Mouse (Mus musculus): Measurements from ENCODE around the gene Dgke. TPM values are rescaled to one million over a fixed set of nuclear protein-coding genes. Genes with fewer than 3 reads are reported as not detected.
"Not testable (repeated sequence)": the region's sequence is repeated elsewhere in the genome, so short reads cannot be mapped to it uniquely, and the experiment has no call there.

The Dgke gene
- polyA plus RNA-seq, 1 experiment from 2014 or later, result 4.3 TPM

DNA sequence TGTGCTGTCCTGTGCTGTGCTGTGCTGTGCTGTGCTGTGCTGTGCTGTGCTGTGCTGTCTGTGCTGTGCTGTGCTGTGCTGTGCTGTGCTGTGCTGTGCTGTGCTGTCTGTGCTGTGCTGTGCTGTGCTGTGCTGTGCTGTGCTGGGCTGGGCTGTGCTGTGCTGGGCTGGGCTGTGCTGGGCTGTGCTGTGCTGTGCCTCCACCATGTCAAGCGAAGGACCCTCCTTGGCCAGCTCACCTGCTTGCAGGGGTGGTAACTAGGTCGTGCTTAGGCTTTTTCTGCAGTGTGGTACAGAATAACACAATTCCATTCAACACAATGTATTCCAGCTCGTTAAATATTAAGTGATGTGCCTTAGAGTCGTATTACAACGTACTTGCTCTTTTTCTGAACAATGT is 15.3 kb upstream of the Dgke start:
- not testable (repeated sequence) for H3K27ac ChIP-seq (ENCODE audit: low read depth); H3K4me2 ChIP-seq (ENCODE audit: low read length); H3K9me3 ChIP-seq (ENCODE audit: control insufficient read depth, low read length); H3K36me3 ChIP-seq (ENCODE audit: control insufficient read depth, insufficient read depth, low read length); ATAC-seq (replicated peaks; ENCODE audit: low FRiP score, low TSS enrichment, low read depth); H3K27me3 ChIP-seq (replicated peaks; ENCODE audit: control insufficient read depth, insufficient read depth, low read length); H3K4me3 ChIP-seq (ENCODE audit: low read depth, low read length); DNase-seq (ENCODE audit: low spot score); H3K9ac ChIP-seq (ENCODE audit: low read length); H3K4me1 ChIP-seq (replicated peaks; ENCODE audit: control insufficient read depth, insufficient read depth, low read length)
- WGBS, result 63% methylated on average over 5 of the region's 5 CpGs

DNA sequence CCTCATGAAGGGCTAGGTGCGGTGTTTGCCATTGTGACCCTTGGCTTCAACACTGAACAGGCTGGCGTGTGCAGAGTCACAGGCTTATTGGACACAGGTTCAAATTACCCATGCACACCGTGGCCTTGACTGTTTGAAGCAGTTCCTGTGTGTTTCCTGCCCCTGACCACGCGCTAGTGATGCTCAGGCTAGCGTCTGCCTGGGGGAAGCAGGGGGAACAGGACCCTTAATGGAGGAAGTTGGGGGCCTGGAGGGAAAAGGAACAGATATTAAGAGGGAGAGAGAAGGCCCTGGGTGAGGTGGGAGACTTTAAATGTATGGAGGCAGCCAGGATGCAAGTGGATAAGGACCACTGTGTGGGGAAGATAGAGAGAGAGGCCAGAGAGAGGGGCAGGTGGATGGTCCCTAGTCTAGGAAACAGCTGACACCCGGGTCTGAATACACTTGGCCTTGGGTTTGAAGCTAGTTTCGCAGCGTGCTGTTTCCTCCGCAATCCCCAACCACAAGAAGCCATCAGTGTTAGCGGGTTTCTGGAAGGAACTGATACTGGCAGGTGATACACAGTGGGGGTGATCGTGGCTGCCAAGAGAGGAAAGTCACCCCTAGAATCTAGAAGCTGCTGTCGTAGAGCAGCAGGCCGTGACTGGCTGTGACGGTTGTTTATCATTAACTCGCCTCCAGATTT is 12.5 kb upstream of the Dgke start:
- H3K27ac ChIP-seq (ENCODE audit: low read depth), result no peak overlapping the region
- no peak overlapping the region for H3K9ac ChIP-seq (ENCODE audit: low read length)
- no peaks in the 10 kb centered on the region for H3K27me3 ChIP-seq (replicated peaks; ENCODE audit: control insufficient read depth, insufficient read depth, low read length)
- H3K9me3 ChIP-seq (ENCODE audit: control insufficient read depth, low read length), result no peaks in the 10 kb centered on the region
- no peak for DNase-seq (ENCODE audit: low spot score)
- 79% methylated on average over 16 of the region's 16 CpGs for WGBS
- no peaks in the 10 kb centered on the region for H3K36me3 ChIP-seq (ENCODE audit: control insufficient read depth, insufficient read depth, low read length)
- H3K4me2 ChIP-seq (ENCODE audit: low read length), result no peak overlapping the region
- no peak overlapping the region for H3K4me3 ChIP-seq (ENCODE audit: low read depth, low read length)
- ATAC-seq (replicated peaks; ENCODE audit: low FRiP score, low TSS enrichment, low read depth), result no peak
- H3K4me1 ChIP-seq (replicated peaks; ENCODE audit: control insufficient read depth, insufficient read depth, low read length), result no peaks in the 10 kb centered on the region

DNA sequence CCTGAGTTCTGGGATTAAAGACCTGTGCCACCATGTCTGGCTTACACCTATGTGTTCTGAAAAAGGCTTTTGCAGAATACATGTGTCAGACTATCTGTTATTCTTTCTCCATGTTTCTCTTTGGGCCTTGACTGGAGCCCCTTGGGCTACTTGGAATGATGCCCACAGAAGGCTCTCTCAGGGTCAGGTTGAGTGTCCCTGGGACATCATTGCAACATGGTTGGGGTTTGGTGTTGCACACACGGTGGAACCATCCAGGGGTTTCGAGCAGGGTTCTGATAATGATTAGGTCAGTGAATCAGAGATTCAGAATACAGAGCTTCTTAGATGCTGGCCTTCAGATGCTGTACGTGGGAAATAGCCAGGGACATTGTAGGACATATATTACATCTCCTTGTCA is 11.7 kb upstream of the Dgke start:
- Histone ChIP-seq H3K9ac (ENCODE audit: low read length) (no peak overlapping the region), H3K4me3 (ENCODE audit: low read depth, low read length) (no peak overlapping the region), H3K27me3 (replicated peaks; ENCODE audit: control insufficient read depth, insufficient read depth, low read length) (no peaks in the 10 kb centered on the region), H3K27ac (ENCODE audit: low read depth) (no peak overlapping the region), H3K9me3 (ENCODE audit: control insufficient read depth, low read length) (no peaks in the 10 kb centered on the region), H3K4me2 (ENCODE audit: low read length) (no peak overlapping the region), H3K36me3 (ENCODE audit: control insufficient read depth, insufficient read depth, low read length) (no peaks in the 10 kb centered on the region), H3K4me1 (replicated peaks; ENCODE audit: control insufficient read depth, insufficient read depth, low read length) (no peaks in the 10 kb centered on the region)
- no peak for DNase-seq (ENCODE audit: low spot score)
- 92% methylated on average over 3 of the region's 3 CpGs for WGBS
- no peak for ATAC-seq (replicated peaks; ENCODE audit: low FRiP score, low TSS enrichment, low read depth)

DNA sequence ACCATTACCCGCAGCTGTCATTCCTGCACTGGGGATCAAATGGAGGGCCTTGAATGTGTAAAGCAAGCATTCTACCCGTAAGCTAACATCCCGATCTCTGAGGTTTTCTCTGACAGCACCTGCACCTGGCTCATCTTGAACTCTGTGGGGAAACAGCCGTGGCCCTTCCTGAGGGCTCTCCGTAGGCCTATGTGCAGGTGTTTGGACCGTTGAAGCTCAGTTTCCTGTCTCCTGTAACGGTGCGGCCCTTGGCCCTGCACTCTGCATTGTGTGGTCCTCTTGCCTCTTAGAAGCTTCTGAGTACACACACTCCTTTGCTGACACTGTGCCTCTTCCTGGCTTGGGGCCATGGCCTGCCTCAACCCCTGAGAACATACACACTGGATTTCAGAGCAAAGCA is 11.0 kb upstream of the Dgke start:
- Histone ChIP-seq H3K9me3 (ENCODE audit: control insufficient read depth, low read length) (no peaks in the 10 kb centered on the region), H3K27me3 (replicated peaks; ENCODE audit: control insufficient read depth, insufficient read depth, low read length) (no peaks in the 10 kb centered on the region), H3K36me3 (ENCODE audit: control insufficient read depth, insufficient read depth, low read length) (no peaks in the 10 kb centered on the region), H3K27ac (ENCODE audit: low read depth) (no peak overlapping the region), H3K4me1 (replicated peaks; ENCODE audit: control insufficient read depth, insufficient read depth, low read length) (no peaks in the 10 kb centered on the region), H3K4me2 (ENCODE audit: low read length) (no peak overlapping the region), H3K4me3 (ENCODE audit: low read depth, low read length) (no peak overlapping the region), H3K9ac (ENCODE audit: low read length) (no peak overlapping the region)
- DNase-seq (ENCODE audit: low spot score), result no peak
- 78% methylated on average over 8 of the region's 8 CpGs for WGBS
- no peak for ATAC-seq (replicated peaks; ENCODE audit: low FRiP score, low TSS enrichment, low read depth)

DNA sequence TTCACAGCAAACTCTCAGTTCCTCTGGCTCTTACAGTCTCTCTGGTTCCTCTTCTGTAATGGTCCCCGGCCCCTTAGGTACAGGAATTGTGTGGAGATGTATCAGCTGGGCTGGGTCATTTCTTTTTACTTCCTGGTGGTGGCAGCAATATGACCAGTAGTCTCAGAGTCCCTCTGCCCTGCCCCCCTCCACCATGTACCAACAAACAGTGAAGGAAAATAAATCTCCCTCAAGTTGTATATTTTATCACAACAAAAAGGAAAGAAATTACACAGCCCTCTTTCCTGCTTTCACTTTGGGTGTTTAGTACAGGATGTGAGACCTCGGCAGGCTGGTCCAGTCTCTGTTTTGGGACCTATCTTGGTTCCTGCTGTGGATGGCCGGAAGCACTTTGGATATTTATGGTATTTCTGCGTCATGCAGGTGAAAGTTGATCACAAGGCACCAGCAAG is 9.7 kb upstream of the Dgke start:
- no peak overlapping the region for H3K9ac ChIP-seq (ENCODE audit: low read length)
- no peak overlapping the region for H3K4me3 ChIP-seq (ENCODE audit: low read depth, low read length)
- DNase-seq (ENCODE audit: low spot score) (no peak), ATAC-seq (replicated peaks; ENCODE audit: low FRiP score, low TSS enrichment, low read depth) (no peak)
- no peaks in the 10 kb centered on the region for H3K27me3 ChIP-seq (replicated peaks; ENCODE audit: control insufficient read depth, insufficient read depth, low read length)
- WGBS, result 53% methylated on average over 4 of the region's 4 CpGs
- no peaks in the 10 kb centered on the region for H3K9me3 ChIP-seq (ENCODE audit: control insufficient read depth, low read length)
- no peak overlapping the region for H3K4me2 ChIP-seq (ENCODE audit: low read length)
- no peak overlapping the region for H3K27ac ChIP-seq (ENCODE audit: low read depth)
- no peaks in the 10 kb centered on the region for H3K36me3 ChIP-seq (ENCODE audit: control insufficient read depth, insufficient read depth, low read length)
- no peaks in the 10 kb centered on the region for H3K4me1 ChIP-seq (replicated peaks; ENCODE audit: control insufficient read depth, insufficient read depth, low read length)

DNA sequence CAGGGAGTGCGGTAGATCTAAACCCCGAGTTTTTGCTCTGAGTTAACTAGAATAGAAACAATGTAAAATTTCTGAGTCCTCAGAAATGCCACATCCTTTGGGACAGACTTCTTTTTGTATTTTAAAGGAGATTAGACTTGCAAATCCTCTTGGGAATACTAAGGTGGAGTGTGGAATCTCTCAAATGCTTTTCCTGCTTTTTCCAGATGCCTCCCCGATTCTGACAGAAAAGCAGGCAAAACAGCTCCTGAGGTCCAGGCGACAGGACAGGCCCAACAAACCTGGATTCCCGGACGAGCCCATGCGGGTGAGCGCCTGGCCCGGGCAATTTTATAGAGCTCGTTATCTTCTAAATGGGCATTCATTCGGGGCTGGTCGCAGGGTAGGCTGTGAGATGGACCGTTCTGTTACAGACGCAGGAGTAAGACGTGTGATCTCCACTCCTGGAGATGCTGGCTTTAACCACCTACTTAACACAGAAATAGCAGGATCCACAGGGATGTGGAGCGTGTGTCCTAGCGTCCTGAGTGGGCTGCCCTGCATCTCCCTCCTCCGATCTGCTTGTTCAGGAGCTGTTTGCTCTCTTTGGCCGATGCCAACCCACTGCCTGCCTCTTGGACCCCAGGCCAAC is 8.2 kb upstream of the Dgke start:
- no peak overlapping the region for H3K4me2 ChIP-seq (ENCODE audit: low read length)
- H3K4me1 ChIP-seq (replicated peaks; ENCODE audit: control insufficient read depth, insufficient read depth, low read length), result no peaks in the 10 kb centered on the region
- DNase-seq (ENCODE audit: low spot score) (no peak), ATAC-seq (replicated peaks; ENCODE audit: low FRiP score, low TSS enrichment, low read depth) (no peak)
- H3K9me3 ChIP-seq (ENCODE audit: control insufficient read depth, low read length), result no peaks in the 10 kb centered on the region
- H3K9ac ChIP-seq (ENCODE audit: low read length), result no peak overlapping the region
- H3K4me3 ChIP-seq (ENCODE audit: low read depth, low read length), result no peak overlapping the region
- no peak overlapping the region for H3K27ac ChIP-seq (ENCODE audit: low read depth)
- no peaks in the 10 kb centered on the region for H3K27me3 ChIP-seq (replicated peaks; ENCODE audit: control insufficient read depth, insufficient read depth, low read length)
- H3K36me3 ChIP-seq (ENCODE audit: control insufficient read depth, insufficient read depth, low read length), result no peaks in the 10 kb centered on the region
- 60% methylated on average over 19 of the region's 19 CpGs for WGBS

DNA sequence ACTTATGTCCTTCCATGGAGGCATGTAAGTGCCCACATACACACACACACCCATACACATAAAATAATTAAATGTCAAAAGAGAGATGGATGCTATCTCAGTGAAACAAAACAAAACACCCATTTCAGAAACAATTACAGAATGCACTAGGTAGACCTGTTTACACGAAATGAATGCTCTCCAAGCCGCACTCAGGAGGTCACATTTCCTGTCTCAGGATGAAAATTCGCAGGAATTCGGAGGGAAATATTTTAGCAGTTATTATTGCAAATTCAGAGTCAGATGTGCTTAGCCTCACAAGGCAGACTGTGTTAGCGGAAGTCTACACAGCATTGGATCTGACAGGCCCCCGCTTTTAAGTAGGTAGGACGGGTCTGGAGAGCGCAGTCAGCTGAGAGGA is 6.9 kb upstream of the Dgke start, which contains the start of gene Gm525:
Gene Gm525 (plus strand): TSS at position 301 of the 400 bp plus-strand sequence.
- Histone ChIP-seq H3K4me2 (ENCODE audit: low read length) (no peak within 1 kb of the TSS), H3K4me3 (ENCODE audit: low read depth, low read length) (no peak within 1 kb of the TSS), H3K36me3 (ENCODE audit: control insufficient read depth, insufficient read depth, low read length) (no peaks in the 10 kb centered on the region), H3K27ac (ENCODE audit: low read depth) (no peak within 1 kb of the TSS), H3K27me3 (replicated peaks; ENCODE audit: control insufficient read depth, insufficient read depth, low read length) (no peaks in the 10 kb centered on the region), H3K9ac (ENCODE audit: low read length) (no peak within 1 kb of the TSS), H3K9me3 (ENCODE audit: control insufficient read depth, low read length) (no peaks in the 10 kb centered on the region), H3K4me1 (replicated peaks; ENCODE audit: control insufficient read depth, insufficient read depth, low read length) (no peaks in the 10 kb centered on the region)
- DNase-seq (ENCODE audit: low spot score) (no peak), ATAC-seq (replicated peaks; ENCODE audit: low FRiP score, low TSS enrichment, low read depth) (no peak)
- 63% methylated on average over 8 of the region's 8 CpGs for WGBS

DNA sequence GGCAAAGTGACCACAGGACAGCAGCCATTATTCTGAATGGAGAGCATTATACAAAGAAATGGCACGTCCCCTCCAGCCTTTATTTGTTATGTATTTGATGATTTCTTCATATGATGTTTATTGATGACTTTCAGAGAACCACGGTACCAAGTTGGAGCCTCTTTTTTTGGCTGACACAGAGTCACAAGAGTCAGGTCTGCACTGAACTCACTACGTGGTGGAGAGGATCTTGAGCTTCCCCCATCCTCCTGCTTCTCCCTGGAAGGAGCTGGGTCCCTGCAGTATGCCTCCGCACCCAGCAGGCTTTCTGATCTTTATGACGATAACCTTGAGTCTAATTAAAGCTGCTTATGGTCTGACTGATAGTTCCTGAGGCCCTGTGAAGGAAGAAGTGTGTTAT is 4.9 kb upstream of the Dgke start:
- no peaks in the 10 kb centered on the region for H3K36me3 ChIP-seq (ENCODE audit: control insufficient read depth, insufficient read depth, low read length)
- no peak overlapping the region for H3K27ac ChIP-seq (ENCODE audit: low read depth)
- H3K4me1 ChIP-seq (replicated peaks; ENCODE audit: control insufficient read depth, insufficient read depth, low read length), result no peaks in the 10 kb centered on the region
- no peaks in the 10 kb centered on the region for H3K27me3 ChIP-seq (replicated peaks; ENCODE audit: control insufficient read depth, insufficient read depth, low read length)
- H3K4me2 ChIP-seq (ENCODE audit: low read length), result no peak overlapping the region
- ATAC-seq (replicated peaks; ENCODE audit: low FRiP score, low TSS enrichment, low read depth) (no peak), DNase-seq (ENCODE audit: low spot score) (no peak)
- WGBS, result 75% methylated on average over 5 of the region's 5 CpGs
- H3K4me3 ChIP-seq (ENCODE audit: low read depth, low read length), result no peak overlapping the region
- no peaks in the 10 kb centered on the region for H3K9me3 ChIP-seq (ENCODE audit: control insufficient read depth, low read length)
- no peak overlapping the region for H3K9ac ChIP-seq (ENCODE audit: low read length)

DNA sequence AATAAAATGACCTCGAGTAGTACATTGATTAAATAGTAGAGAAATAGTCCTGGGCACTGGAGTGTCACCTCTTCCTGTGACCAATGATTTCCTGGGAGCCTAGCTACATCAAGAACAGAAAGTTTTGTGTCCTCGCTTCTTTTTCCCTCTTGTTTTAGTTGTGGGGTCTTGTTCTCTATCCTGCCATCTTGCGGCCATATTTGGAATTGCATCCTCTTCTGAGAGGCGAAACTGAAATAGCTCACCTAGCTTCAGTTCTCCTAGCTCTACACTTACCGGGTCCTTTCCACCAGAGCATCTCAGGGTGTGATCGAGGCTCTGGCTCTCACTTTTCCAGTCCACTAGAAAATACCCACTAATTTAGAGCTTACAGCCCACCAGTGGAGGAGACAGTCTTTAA is 2.7 kb upstream of the Dgke start:
- Histone ChIP-seq H3K4me2 (ENCODE audit: low read length) (no peak overlapping the region), H3K4me3 (ENCODE audit: low read depth, low read length) (no peak overlapping the region), H3K9me3 (ENCODE audit: control insufficient read depth, low read length) (no peaks in the 10 kb centered on the region), H3K9ac (ENCODE audit: low read length) (no peak overlapping the region), H3K27ac (ENCODE audit: low read depth) (no peak overlapping the region), H3K36me3 (ENCODE audit: control insufficient read depth, insufficient read depth, low read length) (no peaks in the 10 kb centered on the region), H3K4me1 (replicated peaks; ENCODE audit: control insufficient read depth, insufficient read depth, low read length) (no peaks in the 10 kb centered on the region), H3K27me3 (replicated peaks; ENCODE audit: control insufficient read depth, insufficient read depth, low read length) (no peaks in the 10 kb centered on the region)
- ATAC-seq (replicated peaks; ENCODE audit: low FRiP score, low TSS enrichment, low read depth) (no peak), DNase-seq (ENCODE audit: low spot score) (peak; percentile 78)
- 30% methylated on average over 6 of the region's 6 CpGs for WGBS

All from intestine, embryonic 14.5 days (tissue).